Mouse (Mus musculus): Measurements from ENCODE around the gene Ptcd1. TPM values are rescaled to one million over a fixed set of nuclear protein-coding genes. Genes with fewer than 3 reads are reported as not detected.

Ptcd1 gene
- polyA plus RNA-seq, 2 experiments, result 5.4 to 5.5 TPM

GRCm38 (mm10) chr5:145201321-145201991, 34.5 kb upstream of the Ptcd1 start, which contains the start of gene Zkscan14:
TSS of gene Zkscan14 (minus strand) at chr5:145201868.
- peak; percentile 85 to 86 (median 85) for DNase-seq (ENCODE audit: low read depth in 3 of 3, low spot score in 3 of 3)
- peak; percentile 22 for ATAC-seq (ENCODE audit: insufficient read depth)
- peaks cover 11 to 18% of the 10 kb centered on the region in 2 experiments for H3K4me1 ChIP-seq (replicated peaks; ENCODE audit: control insufficient read depth in 2 of 2, insufficient read depth in 2 of 2, low read length in 1 of 2)
- peak within 1 kb of the TSS; percentile 96 for H3K9ac ChIP-seq (replicated peaks)
- H3K4me2 ChIP-seq (ENCODE audit: low read depth), result peak within 1 kb of the TSS; percentile 93
- no peaks in the 10 kb centered on the region for H3K27me3 ChIP-seq (ENCODE audit: control insufficient read depth, insufficient read depth, low read length)
- peak within 1 kb of the TSS; percentile 75 for H3K27ac ChIP-seq
- H3K4me3 ChIP-seq (ENCODE audit: insufficient read depth in 1 of 2, low read depth in 2 of 2, low read length in 2 of 2), result peak within 1 kb of the TSS; percentile 94 to 98
- WGBS (ENCODE audit: insufficient replicate concordance), result 1% methylated on average over 37 of the region's 37 CpGs
- TF ChIP-seq CTCF (IDR thresholded peaks at IDR 0.05; ENCODE audit: low read depth) (no peak), EP300 (IDR thresholded peaks at IDR 0.05; ENCODE audit: low read depth) (no peak)
- no peaks in the 10 kb centered on the region for H3K9me3 ChIP-seq (ENCODE audit: control insufficient read depth, low read length)
- H3K36me3 ChIP-seq (replicated peaks; ENCODE audit: control insufficient read depth, insufficient read depth, low read depth), result no peaks in the 10 kb centered on the region

- no peaks in the 10 kb centered on the region for H3K27me3 ChIP-seq (ENCODE audit: control insufficient read depth, insufficient read depth, low read length)
- DNase-seq (ENCODE audit: low read depth in 3 of 3, low spot score in 3 of 3) (no peak), ATAC-seq (ENCODE audit: insufficient read depth) (no peak)
- H3K4me2 ChIP-seq (ENCODE audit: low read depth), result peak overlapping the region; percentile 81
- peak overlapping the region in 1 of 2 experiments; percentile 98; a peak in 2 of 4 replicates for H3K4me3 ChIP-seq (ENCODE audit: insufficient read depth in 1 of 2, low read depth in 2 of 2, low read length in 2 of 2)
- H3K4me1 ChIP-seq (replicated peaks; ENCODE audit: control insufficient read depth in 2 of 2, insufficient read depth in 2 of 2, low read length in 1 of 2), result peaks cover 6 to 14% of the 10 kb centered on the region in 2 experiments
- no peaks in the 10 kb centered on the region for H3K9me3 ChIP-seq (ENCODE audit: control insufficient read depth, low read length)
- peaks cover 7% of the 10 kb centered on the region; the same call in 1 of the 2 replicates for H3K36me3 ChIP-seq (replicated peaks; ENCODE audit: control insufficient read depth, insufficient read depth, low read depth)
- peak overlapping the region; percentile 12; the same call in 1 of the 2 replicates for H3K9ac ChIP-seq (replicated peaks)
- TF ChIP-seq CTCF (IDR thresholded peaks at IDR 0.05; ENCODE audit: low read depth) (no peak), EP300 (IDR thresholded peaks at IDR 0.05; ENCODE audit: low read depth) (no peak)
- 64% methylated on average over 7 of the region's 7 CpGs for WGBS (ENCODE audit: insufficient replicate concordance)
- no peak overlapping the region for H3K27ac ChIP-seq
Observed at GRCm38 (mm10) chr5:145200387-145200786, 33.5 kb upstream of the Ptcd1 start.

GRCm38 (mm10) chr5:145191962-145192361, 25.1 kb upstream of the Ptcd1 start, which contains the start of gene Atp5j2:
TSS of gene Atp5j2 (minus strand) at chr5:145192062.
- TF ChIP-seq CTCF (IDR thresholded peaks at IDR 0.05; ENCODE audit: low read depth) (no peak), EP300 (IDR thresholded peaks at IDR 0.05; ENCODE audit: low read depth) (no peak)
- peak within 1 kb of the TSS; percentile 87 to 95 for H3K4me3 ChIP-seq (ENCODE audit: insufficient read depth in 1 of 2, low read depth in 2 of 2, low read length in 2 of 2)
- 82% methylated on average over 2 of the region's 2 CpGs for WGBS (ENCODE audit: insufficient replicate concordance)
- H3K4me1 ChIP-seq (replicated peaks; ENCODE audit: control insufficient read depth in 2 of 2, insufficient read depth in 2 of 2, low read length in 1 of 2), result peaks cover 17 to 25% of the 10 kb centered on the region in 2 experiments
- DNase-seq (ENCODE audit: low read depth in 3 of 3, low spot score in 3 of 3) (no peak), ATAC-seq (ENCODE audit: insufficient read depth) (no peak)
- H3K9me3 ChIP-seq (ENCODE audit: control insufficient read depth, low read length), result no peaks in the 10 kb centered on the region
- peak within 1 kb of the TSS; percentile 65 for H3K27ac ChIP-seq
- peaks cover 27% of the 10 kb centered on the region for H3K36me3 ChIP-seq (replicated peaks; ENCODE audit: control insufficient read depth, insufficient read depth, low read depth)
- peak within 1 kb of the TSS; percentile 87 for H3K4me2 ChIP-seq (ENCODE audit: low read depth)
- peak within 1 kb of the TSS; percentile 92 for H3K9ac ChIP-seq (replicated peaks)
- H3K27me3 ChIP-seq (ENCODE audit: control insufficient read depth, insufficient read depth, low read length), result no peaks in the 10 kb centered on the region

- peak overlapping the region; percentile 92 for H3K9ac ChIP-seq (replicated peaks)
- under 1% methylated on average over 41 of the region's 41 CpGs for WGBS (ENCODE audit: insufficient replicate concordance)
- ATAC-seq (ENCODE audit: insufficient read depth), result peak; percentile 87
- H3K4me2 ChIP-seq (ENCODE audit: low read depth), result peak overlapping the region; percentile 87
- peaks cover 35% of the 10 kb centered on the region for H3K36me3 ChIP-seq (replicated peaks; ENCODE audit: control insufficient read depth, insufficient read depth, low read depth)
- peaks cover 17 to 25% of the 10 kb centered on the region in 2 experiments for H3K4me1 ChIP-seq (replicated peaks; ENCODE audit: control insufficient read depth in 2 of 2, insufficient read depth in 2 of 2, low read length in 1 of 2)
- peak overlapping the region; percentile 87 to 95 for H3K4me3 ChIP-seq (ENCODE audit: insufficient read depth in 1 of 2, low read depth in 2 of 2, low read length in 2 of 2)
- DNase-seq (ENCODE audit: low read depth in 3 of 3, low spot score in 3 of 3), result peak; percentile 81 to 84 (median 82)
- TF ChIP-seq EP300 (IDR thresholded peaks at IDR 0.05; ENCODE audit: low read depth) (no peak), CTCF (IDR thresholded peaks at IDR 0.05; ENCODE audit: low read depth) (0 out of 2 replicates have a peak, but pooled peaks have one; percentile 8)
- no peaks in the 10 kb centered on the region for H3K27me3 ChIP-seq (ENCODE audit: control insufficient read depth, insufficient read depth, low read length)
- H3K9me3 ChIP-seq (ENCODE audit: control insufficient read depth, low read length), result no peaks in the 10 kb centered on the region
- H3K27ac ChIP-seq, result peak overlapping the region; percentile 65
Observed at GRCm38 (mm10) chr5:145190875-145191798, 24.2 kb upstream of the Ptcd1 start.
